Mouse (Mus musculus) spleen, adult 2 months (tissue): ENCODE measurements around the gene Aco1. TPM values are rescaled to one million over a fixed set of nuclear protein-coding genes. Genes with fewer than 3 reads are reported as not detected.

Source experiments
- DNase-seq, 2 experiments: peaks; one replicate each; pipeline versions ENCODE4 v3.0.0 to v3.0.0-alpha.2; 2012 to 2021; ENCODE audit warnings: low spot score in 2 of 2, low read depth in 1 of 2
- H3K27ac ChIP-seq: fragments of 200-500 bp; 2 replicates; pipeline ENCODE4 v1.5.1; 2012; ENCODE audit warnings: low read length, inconsistent platforms; ENCODE audit not compliant: insufficient read depth
- H3K27me3 ChIP-seq: fragments of 200-500 bp; 2 replicates; pipeline ENCODE4 v1.6.1; 2012; ENCODE audit warnings: mild to moderate bottlenecking, moderate library complexity, low read length, inconsistent platforms; ENCODE audit not compliant: control insufficient read depth, insufficient read depth
- H3K36me3 ChIP-seq: fragments of 200-500 bp; 2 replicates; pipeline ENCODE4 v1.6.1; 2012; ENCODE audit warnings: mild to moderate bottlenecking, low read length, inconsistent platforms; ENCODE audit not compliant: control insufficient read depth, insufficient read depth
- H3K4me1 ChIP-seq: fragments of 200-500 bp; 2 replicates; pipeline ENCODE4 v1.6.1; 2011; ENCODE audit warnings: inconsistent platforms; ENCODE audit not compliant: control insufficient read depth, insufficient read depth, insufficient read length
- H3K4me3 ChIP-seq: fragments of 200-500 bp; 2 replicates; pipeline ENCODE4 v1.5.1; 2011; ENCODE audit warnings: mild to moderate bottlenecking, inconsistent platforms; ENCODE audit not compliant: insufficient read depth, insufficient read length; ENCODE audit errors: extremely low read depth
- CTCF ChIP-seq: fragments of 200-500 bp; IDR thresholded peaks from 2 replicates; pipeline ENCODE4 v1.5.1; 2011; ENCODE audit warnings: mild to moderate bottlenecking, inconsistent platforms; ENCODE audit not compliant: insufficient read depth, insufficient read length, insufficient replicate concordance; ENCODE audit errors: extremely low read depth
- POLR2A ChIP-seq: fragments of 200-500 bp; IDR thresholded peaks from 2 replicates; pipeline ENCODE4 v1.6.1; 2011; ENCODE audit warnings: low read depth, low read length, inconsistent platforms
- WGBS: fragments of 180-500 bp; shearing (Covaris S2); methylation state at CpG from one replicate; pipeline ENCODE4 v1.1.7; 2018; 5-methylcytosine and 5-hydroxymethylcytosine counted together
- polyA plus RNA-seq: library from polyadenylated mRNA; depleted of rRNA; stranded (reverse); fragments of >200 nt; gene quantifications from 2 replicates; pipeline ENCODE4 v1.2.3, GENCODE M21; 2012

Aco1 gene
- polyA plus RNA-seq, 1 experiment, result 11.4 TPM

DNA sequence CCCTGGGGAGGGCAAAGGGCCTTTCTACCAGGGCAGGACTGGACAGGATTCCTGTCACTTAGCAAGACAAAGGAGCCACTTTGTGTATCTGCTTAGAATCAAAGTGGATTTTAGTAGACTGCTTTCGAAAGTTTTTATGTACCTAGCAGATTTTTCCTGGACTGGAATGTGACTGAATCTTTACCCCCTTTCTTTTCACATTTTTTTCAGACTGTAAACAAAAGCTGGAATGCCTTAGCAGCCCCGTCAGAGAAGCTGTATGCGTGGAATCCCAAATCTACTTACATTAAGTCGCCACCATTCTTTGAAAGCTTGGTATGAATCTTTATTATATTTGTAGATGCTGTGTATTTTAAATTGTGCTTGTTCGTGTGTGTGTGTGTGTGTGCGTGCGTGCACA, 45.1 kb downstream of the Aco1 start:
- no peak for DNase-seq
- Histone ChIP-seq H3K36me3 (peaks cover 9% of the 10 kb centered on the region), H3K4me1 (no peaks in the 10 kb centered on the region), H3K4me3 (no peak overlapping the region), H3K27ac (no peak overlapping the region), H3K27me3 (no peaks in the 10 kb centered on the region)
- WGBS, result 94% methylated on average over 7 of the region's 7 CpGs
- TF ChIP-seq POLR2A, result no peak
- no peak for TF ChIP-seq CTCF

DNA sequence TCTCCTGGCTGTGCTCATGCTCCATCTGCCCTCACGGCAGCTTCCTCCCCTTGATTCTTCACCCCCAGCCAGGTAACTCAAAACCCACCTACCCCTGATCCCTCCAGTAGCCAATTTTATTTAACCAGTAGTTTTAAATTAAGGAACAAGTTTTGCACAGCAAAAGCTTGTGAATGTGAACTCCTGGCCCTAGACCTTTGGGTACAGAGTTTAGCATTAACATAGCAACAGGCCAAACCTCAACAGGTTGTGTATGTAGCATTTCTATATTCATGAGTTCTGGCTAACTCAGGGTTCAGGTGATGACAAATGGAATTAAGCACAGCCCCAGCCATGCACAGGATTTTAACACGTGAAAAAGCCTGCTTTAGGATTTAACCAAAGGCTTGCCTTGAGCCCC, 49.4 kb downstream of the Aco1 start:
- Histone ChIP-seq H3K36me3 (peaks cover 9% of the 10 kb centered on the region), H3K27ac (no peak overlapping the region)
- WGBS, result 82% methylated on average over 2 of the region's 2 CpGs

DNA sequence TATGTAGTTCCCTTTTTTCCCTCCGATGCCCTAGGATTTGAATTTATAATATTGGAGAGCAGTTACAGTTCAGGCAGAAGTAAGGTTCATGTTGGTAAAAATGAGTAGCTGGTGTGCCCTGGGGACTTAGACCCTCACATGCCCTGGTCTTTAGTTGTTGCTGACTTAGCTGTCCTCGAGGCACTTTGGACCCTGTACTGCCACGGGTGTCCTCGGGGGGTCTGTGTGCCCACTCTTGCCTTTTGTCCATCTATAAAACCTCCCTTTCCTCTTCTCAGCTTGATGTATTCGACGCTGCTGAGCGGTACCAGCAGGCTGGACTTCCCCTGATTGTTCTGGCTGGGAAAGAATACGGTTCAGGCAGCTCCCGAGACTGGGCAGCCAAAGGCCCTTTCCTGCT, 50.6 kb downstream of the Aco1 start:
- no peaks in the 10 kb centered on the region for H3K27me3 ChIP-seq
- no peak overlapping the region for H3K4me3 ChIP-seq
- no peaks in the 10 kb centered on the region for H3K4me1 ChIP-seq
- TF ChIP-seq CTCF (no peak), POLR2A (no peak)
- WGBS, result 78% methylated on average over 9 of the region's 9 CpGs
- H3K27ac ChIP-seq, result no peak overlapping the region
- DNase-seq, result no peak
- peaks cover 12% of the 10 kb centered on the region for H3K36me3 ChIP-seq

More for the DNA sequence above, 49.4 kb downstream of the Aco1 start:
- no peak for DNase-seq
- TF ChIP-seq CTCF (no peak), POLR2A (no peak)
- H3K27me3 ChIP-seq, result no peaks in the 10 kb centered on the region
- H3K4me3 ChIP-seq, result no peak overlapping the region
- no peaks in the 10 kb centered on the region for H3K4me1 ChIP-seq

- Histone ChIP-seq H3K36me3 (peaks cover 9% of the 10 kb centered on the region), H3K4me1 (no peaks in the 10 kb centered on the region)
- DNase-seq, result no peak
These were observed 52.5 kb downstream of the Aco1 start for GRCm38 (mm10) chr4:40195336-40195735.

GRCm38 (mm10) chr4:40202205-40202604, 59.3 kb downstream of the Aco1 start:
- Histone ChIP-seq H3K27ac (no peak overlapping the region), H3K4me1 (no peaks in the 10 kb centered on the region), H3K4me3 (no peak overlapping the region), H3K36me3 (peaks cover 12% of the 10 kb centered on the region), H3K27me3 (no peaks in the 10 kb centered on the region)
- 73% methylated on average over 6 of the region's 6 CpGs for WGBS
- TF ChIP-seq POLR2A (no peak), CTCF (no peak)
- DNase-seq, result no peak

More at GRCm38 (mm10) chr4:40195336-40195735, 52.5 kb downstream of the Aco1 start:
- Histone ChIP-seq H3K27me3 (no peaks in the 10 kb centered on the region), H3K4me3 (no peak overlapping the region), H3K27ac (no peak overlapping the region)
- 89% methylated on average over 2 of the region's 2 CpGs for WGBS
- TF ChIP-seq CTCF (no peak), POLR2A (no peak)

DNA sequence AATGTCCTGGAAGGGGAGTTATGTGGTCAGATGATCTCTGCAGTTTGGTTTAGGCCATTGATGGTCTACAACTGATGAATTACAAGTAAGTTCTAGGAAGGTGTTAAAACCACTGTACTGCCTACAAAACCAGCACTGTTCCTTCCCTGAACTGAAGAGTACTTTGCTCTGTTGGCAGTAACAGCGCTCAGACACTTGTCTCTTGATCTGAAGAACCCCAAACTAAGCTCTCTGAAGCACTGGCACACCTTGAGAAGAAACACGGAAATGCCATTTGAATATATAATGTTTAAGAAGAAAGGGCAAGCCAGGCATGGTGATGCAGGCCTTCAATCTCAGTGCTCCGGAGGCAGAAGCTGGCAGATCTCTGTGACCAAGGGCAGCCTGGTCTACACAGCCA, 61.5 kb downstream of the Aco1 start:
- no peak for DNase-seq
- Histone ChIP-seq H3K36me3 (peaks cover 23% of the 10 kb centered on the region), H3K4me1 (no peaks in the 10 kb centered on the region), H3K4me3 (no peak overlapping the region), H3K27ac (no peak overlapping the region), H3K27me3 (no peaks in the 10 kb centered on the region)
- TF ChIP-seq CTCF (no peak), POLR2A (no peak)
- 93% methylated on average over 3 of the region's 3 CpGs for WGBS

GRCm38 (mm10) chr4:40205231-40205903, 62.5 kb downstream of the Aco1 start:
- peaks cover 30% of the 10 kb centered on the region for H3K36me3 ChIP-seq
- H3K4me3 ChIP-seq, result no peak overlapping the region
- H3K27ac ChIP-seq, result no peak overlapping the region
- no peaks in the 10 kb centered on the region for H3K4me1 ChIP-seq
- TF ChIP-seq CTCF (no peak), POLR2A (no peak)
- 92% methylated on average over 22 of the region's 22 CpGs for WGBS
- no peaks in the 10 kb centered on the region for H3K27me3 ChIP-seq
- DNase-seq, result no peak
